Mouse (Mus musculus) lung, embryonic 15.5 days (tissue): ENCODE measurements around the gene Atp5b. TPM values are rescaled to one million over a fixed set of nuclear protein-coding genes. Genes with fewer than 3 reads are reported as not detected.

ENCODE experiments used
- ATAC-seq: fragments of 200-750 bp; cut with Nextera tagmentation; 2 replicates; pipeline ENCODE4 v1.8.0; 2017; ENCODE audit warnings: moderate number of reproducible peaks, borderline replicate concordance; ENCODE audit not compliant: low FRiP score, low TSS enrichment; ENCODE audit errors: extremely low read depth
- H3K27ac ChIP-seq: fragments of 300-500 bp; sonication (generic); 2 replicates; pipeline ENCODE4 v1.5.1; 2015; ENCODE audit warnings: moderate library complexity, mild to moderate bottlenecking, inconsistent platforms
- H3K27me3 ChIP-seq: fragments of 300-500 bp; sonication (generic); 2 replicates; pipeline ENCODE4 v1.6.1; 2015; ENCODE audit warnings: inconsistent platforms
- H3K36me3 ChIP-seq: fragments of 300-500 bp; sonication (generic); 2 replicates; pipeline ENCODE4 v1.6.1; 2015; ENCODE audit warnings: inconsistent platforms
- H3K4me1 ChIP-seq: fragments of 300-500 bp; sonication (generic); 2 replicates; pipeline ENCODE4 v1.6.1; 2015; ENCODE audit warnings: inconsistent platforms
- H3K4me2 ChIP-seq: fragments of 300-500 bp; sonication (generic); 2 replicates; pipeline ENCODE4 v1.6.1; 2015; ENCODE audit warnings: inconsistent platforms, mild to moderate bottlenecking, moderate library complexity
- H3K4me3 ChIP-seq: fragments of 300-500 bp; sonication (generic); 2 replicates; pipeline ENCODE4 v1.5.1; 2015; ENCODE audit warnings: mild to moderate bottlenecking, inconsistent platforms
- H3K9ac ChIP-seq: fragments of 300-500 bp; sonication (generic); 2 replicates; pipeline ENCODE4 v1.6.1; 2015; ENCODE audit warnings: inconsistent platforms
- H3K9me3 ChIP-seq: fragments of 300-500 bp; sonication (generic); 2 replicates; pipeline ENCODE4 v1.6.1; 2016; ENCODE audit warnings: inconsistent platforms
- WGBS: fragments of 180-500 bp; shearing (Covaris S2); methylation state at CpG from one replicate; pipeline ENCODE4 v1.1.7; 2015; 5-methylcytosine and 5-hydroxymethylcytosine counted together
- microRNA counts: library from miRNA; unstranded; fragments of <30 nt; microRNA quantifications from one replicate; lab custom pipeline; 2016
- microRNA-seq: library from miRNA; unstranded; fragments of <30 nt; microRNA quantifications from one replicate; pipeline ENCODE4, GENCODE M21; 2016
- polyA plus RNA-seq: library from polyadenylated mRNA; unstranded; fragments of >200 nt; fragmentation: Nextera tagmentation; extraction: Ambion mirVana; gene quantifications from 2 replicates; pipeline ENCODE4 v1.2.1, GENCODE M21; 2015

Gene Atp5b
- polyA plus RNA-seq, 1 experiment from 2014 or later: 2,263 TPM

GRCm38 (mm10) chr10:128111227-128111626 is 28.2 kb downstream of the Atp5b start:
- H3K9me3 ChIP-seq: no peaks in the 10 kb centered on the region
- H3K27ac ChIP-seq: no peak overlapping the region
- H3K27me3 ChIP-seq: no peaks in the 10 kb centered on the region
- no peak for ATAC-seq
- peaks cover 5% of the 10 kb centered on the region; the same call in 1 of the 2 replicates for H3K4me1 ChIP-seq
- no peak overlapping the region for H3K9ac ChIP-seq
- no peak overlapping the region for H3K4me2 ChIP-seq
- H3K4me3 ChIP-seq: no peak overlapping the region
- peaks cover 61% of the 10 kb centered on the region for H3K36me3 ChIP-seq

GRCm38 (mm10) chr10:128123833-128124232 is 40.8 kb downstream of the Atp5b start:
- no peaks in the 10 kb centered on the region for H3K9me3 ChIP-seq
- no peaks in the 10 kb centered on the region for H3K27me3 ChIP-seq
- H3K36me3 ChIP-seq: peaks cover 91% of the 10 kb centered on the region
- no peak overlapping the region for H3K4me3 ChIP-seq
- WGBS: 86% methylated on average over 7 of the region's 7 CpGs
- H3K27ac ChIP-seq: no peak overlapping the region
- ATAC-seq: no peak
- no peak overlapping the region for H3K9ac ChIP-seq
- H3K4me1 ChIP-seq: no peaks in the 10 kb centered on the region
- no peak overlapping the region for H3K4me2 ChIP-seq

- H3K36me3 ChIP-seq: peaks cover 86% of the 10 kb centered on the region
- no peak for ATAC-seq
- no peaks in the 10 kb centered on the region for H3K9me3 ChIP-seq
- WGBS: 91% methylated on average over 9 of the region's 9 CpGs
- no peak overlapping the region for H3K4me3 ChIP-seq
- H3K4me1 ChIP-seq: no peaks in the 10 kb centered on the region
- H3K27ac ChIP-seq: no peak overlapping the region
- no peak overlapping the region for H3K4me2 ChIP-seq
- H3K9ac ChIP-seq: no peak overlapping the region
- H3K27me3 ChIP-seq: no peaks in the 10 kb centered on the region
These were observed 41.8 kb downstream of the Atp5b start for GRCm38 (mm10) chr10:128124831-128125230.

GRCm38 (mm10) chr10:128125951-128126350 is 42.9 kb downstream of the Atp5b start:
- peaks cover 85% of the 10 kb centered on the region for H3K36me3 ChIP-seq
- ATAC-seq: no peak
- no peaks in the 10 kb centered on the region for H3K27me3 ChIP-seq
- no peak overlapping the region for H3K4me2 ChIP-seq
- H3K9ac ChIP-seq: no peak overlapping the region
- H3K27ac ChIP-seq: no peak overlapping the region
- H3K4me3 ChIP-seq: no peak overlapping the region
- WGBS: 88% methylated on average over 14 of the region's 14 CpGs
- H3K4me1 ChIP-seq: no peaks in the 10 kb centered on the region
- no peaks in the 10 kb centered on the region for H3K9me3 ChIP-seq

GRCm38 (mm10) chr10:128127497-128127896 is 44.4 kb downstream of the Atp5b start:
- no peaks in the 10 kb centered on the region for H3K4me1 ChIP-seq
- 68% methylated on average over 5 of the region's 5 CpGs for WGBS
- no peak overlapping the region for H3K27ac ChIP-seq
- H3K27me3 ChIP-seq: no peaks in the 10 kb centered on the region
- no peaks in the 10 kb centered on the region for H3K9me3 ChIP-seq
- H3K4me3 ChIP-seq: no peak overlapping the region
- no peak for ATAC-seq
- peaks cover 78% of the 10 kb centered on the region for H3K36me3 ChIP-seq
- no peak overlapping the region for H3K9ac ChIP-seq
- H3K4me2 ChIP-seq: no peak overlapping the region

GRCm38 (mm10) chr10:128128143-128128542 is 45.1 kb downstream of the Atp5b start:
- Histone ChIP-seq H3K9me3 (no peaks in the 10 kb centered on the region), H3K4me3 (no peak overlapping the region), H3K27me3 (no peaks in the 10 kb centered on the region), H3K4me1 (no peaks in the 10 kb centered on the region), H3K36me3 (peaks cover 73% of the 10 kb centered on the region), H3K4me2 (no peak overlapping the region), H3K27ac (no peak overlapping the region), H3K9ac (no peak overlapping the region)
- no peak for ATAC-seq
- WGBS: 75% methylated on average over 8 of the region's 8 CpGs

- Histone ChIP-seq H3K27ac (no peak overlapping the region), H3K36me3 (peaks cover 62% of the 10 kb centered on the region), H3K4me3 (no peak overlapping the region), H3K4me1 (no peaks in the 10 kb centered on the region), H3K9me3 (no peaks in the 10 kb centered on the region), H3K27me3 (no peaks in the 10 kb centered on the region), H3K9ac (no peak overlapping the region), H3K4me2 (no peak overlapping the region)
- ATAC-seq: no peak
- 60% methylated on average over 3 of the region's 3 CpGs for WGBS
These were observed 48.2 kb downstream of the Atp5b start for GRCm38 (mm10) chr10:128131297-128131696.

- Histone ChIP-seq H3K4me1 (no peaks in the 10 kb centered on the region), H3K9me3 (no peaks in the 10 kb centered on the region), H3K27ac (no peak overlapping the region), H3K36me3 (peaks cover 57% of the 10 kb centered on the region), H3K4me2 (no peak overlapping the region), H3K9ac (no peak overlapping the region), H3K27me3 (no peaks in the 10 kb centered on the region), H3K4me3 (no peak overlapping the region)
- ATAC-seq: no peak
These were observed 48.7 kb downstream of the Atp5b start for GRCm38 (mm10) chr10:128131812-128132211.

GRCm38 (mm10) chr10:128133650-128134332 is 50.7 kb downstream of the Atp5b start:
- H3K36me3 ChIP-seq: peaks cover 59% of the 10 kb centered on the region
- H3K4me2 ChIP-seq: no peak overlapping the region
- no peak overlapping the region for H3K9ac ChIP-seq
- no peaks in the 10 kb centered on the region for H3K9me3 ChIP-seq
- 60% methylated on average over 13 of the region's 13 CpGs for WGBS
- ATAC-seq: no peak
- no peaks in the 10 kb centered on the region for H3K27me3 ChIP-seq
- no peak overlapping the region for H3K4me3 ChIP-seq
- H3K27ac ChIP-seq: no peak overlapping the region
- no peaks in the 10 kb centered on the region for H3K4me1 ChIP-seq

GRCm38 (mm10) chr10:128135374-128135773 is 52.3 kb downstream of the Atp5b start:
- Histone ChIP-seq H3K4me1 (no peaks in the 10 kb centered on the region), H3K27ac (no peak overlapping the region), H3K4me3 (no peak overlapping the region), H3K36me3 (peaks cover 62% of the 10 kb centered on the region), H3K27me3 (no peaks in the 10 kb centered on the region), H3K9me3 (no peaks in the 10 kb centered on the region), H3K4me2 (no peak overlapping the region), H3K9ac (no peak overlapping the region)
- WGBS: 81% methylated on average over 6 of the region's 6 CpGs
- no peak for ATAC-seq

MicroRNAs encoded within 50 kb of the gene (microRNA counts, 519-probe panel; counts per million panel counts)
- microRNA mmu-miR-677 (lab: Ali Mortazavi, UCI): 19.7 counts per million

Small RNAs within 50 kb of the gene (microRNA-seq; reads per million reads assigned to microRNA genes)
- gene Mir677: 7.6 reads per million, percentile 26 among the genes with 10 or more reads in this experiment

Other genes with a start within 250 kb of the Atp5b start
- gene Rdh19, start 233.3 kb upstream of the Atp5b start, polyA plus RNA-seq: not detected in 2 replicates
- gene Rdh16f2, start 216.8 kb upstream of the Atp5b start, polyA plus RNA-seq: not detected in 2 replicates
- not detected in 2 replicates for gene Rdh7, start 194.5 kb upstream of the Atp5b start, polyA plus RNA-seq
- not detected in 2 replicates for gene Sdr9c7, start 184.8 kb upstream of the Atp5b start, polyA plus RNA-seq
- not detected in 2 replicates for gene Hsd17b6, start 75.7 kb upstream of the Atp5b start, polyA plus RNA-seq
- gene Prim1, start 68.1 kb upstream of the Atp5b start, polyA plus RNA-seq: 90.2 and 93.0 TPM in 2 replicates
- gene Naca, start 47.7 kb upstream of the Atp5b start, polyA plus RNA-seq: 728 and 741 TPM in 2 replicates
- 550 and 564 TPM in 2 replicates for gene Ptges3, start 24.3 kb upstream of the Atp5b start, polyA plus RNA-seq
- 10.6 and 11.0 TPM in 2 replicates for gene Baz2a, start 8.3 kb downstream of the Atp5b start, polyA plus RNA-seq
- 32.2 and 34.9 TPM in 2 replicates for gene Rbms2, start 97.0 kb downstream of the Atp5b start, polyA plus RNA-seq
- gene Gls2, start 111.2 kb downstream of the Atp5b start, polyA plus RNA-seq: 2.1 and 2.2 TPM in 2 replicates
- gene Spryd4, start 128.5 kb downstream of the Atp5b start, polyA plus RNA-seq: 27.0 and 27.4 TPM in 2 replicates
- gene Mip, start 142.6 kb downstream of the Atp5b start, polyA plus RNA-seq: not detected in 2 replicates
- 61.4 and 63.1 TPM in 2 replicates for gene Timeless, start 148.8 kb downstream of the Atp5b start, polyA plus RNA-seq
- 0.19 and 0.37 TPM in 2 replicates for gene Apon, start 170.8 kb downstream of the Atp5b start, polyA plus RNA-seq
- gene Apof, start 185.4 kb downstream of the Atp5b start, polyA plus RNA-seq: 0.15 and 0.67 TPM in 2 replicates
- gene Stat2, start 187.3 kb downstream of the Atp5b start, polyA plus RNA-seq: 10.5 and 14.0 TPM in 2 replicates
- gene Il23a, start 215.5 kb downstream of the Atp5b start, polyA plus RNA-seq: 0.15 and 0.17 TPM in 2 replicates
- 34.1 and 34.5 TPM in 2 replicates for gene Pan2, start 220.1 kb downstream of the Atp5b start, polyA plus RNA-seq
- 329 and 346 TPM in 2 replicates for gene Cnpy2, start 239.2 kb downstream of the Atp5b start, polyA plus RNA-seq